Mouse (Mus musculus): ENCODE measurements around the gene Fggy. TPM values are rescaled to one million over a fixed set of nuclear protein-coding genes. Genes with fewer than 3 reads are reported as not detected.

Fggy gene
- polyA plus RNA-seq, 1 experiment from 2014 or later, result 10.8 TPM

- DNase-seq (ENCODE audit: low spot score), result no peak
These were observed 221.2 kb downstream of the Fggy start for GRCm38 (mm10) chr4:95778528-95778927.

GRCm38 (mm10) chr4:95784146-95784895 is 227.0 kb downstream of the Fggy start:
- Histone ChIP-seq H3K9ac (ENCODE audit: low read length) (no peak overlapping the region), H3K36me3 (ENCODE audit: control insufficient read depth, insufficient read depth, low read length) (no peaks in the 10 kb centered on the region), H3K4me1 (ENCODE audit: control insufficient read depth, insufficient read depth, low read length) (no peaks in the 10 kb centered on the region), H3K27ac (ENCODE audit: low read depth, low read length) (no peak overlapping the region), H3K9me3 (ENCODE audit: control insufficient read depth, low read length) (no peaks in the 10 kb centered on the region), H3K4me3 (ENCODE audit: low read depth, low read length) (no peak overlapping the region), H3K4me2 (ENCODE audit: low read depth) (no peak overlapping the region), H3K27me3 (ENCODE audit: control insufficient read depth, insufficient read depth, low read length) (no peaks in the 10 kb centered on the region)
- DNase-seq (ENCODE audit: low spot score) (no peak), ATAC-seq (ENCODE audit: insufficient read depth, low FRiP score, low TSS enrichment) (no peak)
- 91% methylated on average over 4 of the region's 4 CpGs for WGBS

More at GRCm38 (mm10) chr4:95778528-95778927, 221.2 kb downstream of the Fggy start:
- Histone ChIP-seq H3K9ac (ENCODE audit: low read length) (no peak overlapping the region), H3K4me2 (ENCODE audit: low read depth) (no peak overlapping the region), H3K27ac (ENCODE audit: low read depth, low read length) (no peak overlapping the region), H3K27me3 (ENCODE audit: control insufficient read depth, insufficient read depth, low read length) (no peaks in the 10 kb centered on the region), H3K9me3 (ENCODE audit: control insufficient read depth, low read length) (no peaks in the 10 kb centered on the region), H3K4me1 (ENCODE audit: control insufficient read depth, insufficient read depth, low read length) (no peaks in the 10 kb centered on the region), H3K4me3 (ENCODE audit: low read depth, low read length) (no peak overlapping the region), H3K36me3 (ENCODE audit: control insufficient read depth, insufficient read depth, low read length) (no peaks in the 10 kb centered on the region)
- no peak for ATAC-seq (ENCODE audit: insufficient read depth, low FRiP score, low TSS enrichment)
- WGBS, result 96% methylated on average over 4 of the region's 4 CpGs

- Histone ChIP-seq H3K27ac (ENCODE audit: low read depth, low read length) (no peak overlapping the region), H3K9ac (ENCODE audit: low read length) (no peak overlapping the region), H3K4me2 (ENCODE audit: low read depth) (no peak overlapping the region), H3K4me3 (ENCODE audit: low read depth, low read length) (no peak overlapping the region), H3K9me3 (ENCODE audit: control insufficient read depth, low read length) (no peaks in the 10 kb centered on the region), H3K36me3 (ENCODE audit: control insufficient read depth, insufficient read depth, low read length) (no peaks in the 10 kb centered on the region), H3K27me3 (ENCODE audit: control insufficient read depth, insufficient read depth, low read length) (no peaks in the 10 kb centered on the region), H3K4me1 (ENCODE audit: control insufficient read depth, insufficient read depth, low read length) (no peaks in the 10 kb centered on the region)
- ATAC-seq (ENCODE audit: insufficient read depth, low FRiP score, low TSS enrichment) (no peak), DNase-seq (ENCODE audit: low spot score) (no peak)
- WGBS, result 56% methylated on average over 2 of the region's 2 CpGs
These were observed 230.3 kb downstream of the Fggy start for GRCm38 (mm10) chr4:95787609-95788008.

GRCm38 (mm10) chr4:95788867-95789266 is 231.6 kb downstream of the Fggy start:
- no peaks in the 10 kb centered on the region for H3K4me1 ChIP-seq (ENCODE audit: control insufficient read depth, insufficient read depth, low read length)
- DNase-seq (ENCODE audit: low spot score) (no peak), ATAC-seq (ENCODE audit: insufficient read depth, low FRiP score, low TSS enrichment) (0 out of 2 replicates have a peak, but pooled peaks have one; percentile 6)
- H3K36me3 ChIP-seq (ENCODE audit: control insufficient read depth, insufficient read depth, low read length), result no peaks in the 10 kb centered on the region
- 38% methylated on average over 2 of the region's 2 CpGs for WGBS
- no peak overlapping the region for H3K9ac ChIP-seq (ENCODE audit: low read length)
- no peaks in the 10 kb centered on the region for H3K9me3 ChIP-seq (ENCODE audit: control insufficient read depth, low read length)
- no peak overlapping the region for H3K27ac ChIP-seq (ENCODE audit: low read depth, low read length)
- H3K27me3 ChIP-seq (ENCODE audit: control insufficient read depth, insufficient read depth, low read length), result no peaks in the 10 kb centered on the region
- no peak overlapping the region for H3K4me2 ChIP-seq (ENCODE audit: low read depth)
- H3K4me3 ChIP-seq (ENCODE audit: low read depth, low read length), result no peak overlapping the region

- Histone ChIP-seq H3K4me1 (ENCODE audit: control insufficient read depth, insufficient read depth, low read length) (no peaks in the 10 kb centered on the region), H3K9me3 (ENCODE audit: control insufficient read depth, low read length) (no peaks in the 10 kb centered on the region), H3K9ac (ENCODE audit: low read length) (no peak overlapping the region), H3K27ac (ENCODE audit: low read depth, low read length) (no peak overlapping the region), H3K27me3 (ENCODE audit: control insufficient read depth, insufficient read depth, low read length) (no peaks in the 10 kb centered on the region), H3K36me3 (ENCODE audit: control insufficient read depth, insufficient read depth, low read length) (no peaks in the 10 kb centered on the region), H3K4me3 (ENCODE audit: low read depth, low read length) (no peak overlapping the region), H3K4me2 (ENCODE audit: low read depth) (no peak overlapping the region)
- DNase-seq (ENCODE audit: low spot score) (no peak), ATAC-seq (ENCODE audit: insufficient read depth, low FRiP score, low TSS enrichment) (no peak)
- 73% methylated on average over 3 of the region's 3 CpGs for WGBS
These were observed 234.7 kb downstream of the Fggy start for GRCm38 (mm10) chr4:95791913-95792475.

GRCm38 (mm10) chr4:95793647-95794328 is 236.5 kb downstream of the Fggy start:
- no peak overlapping the region for H3K4me2 ChIP-seq (ENCODE audit: low read depth)
- WGBS, result 37% methylated on average over 7 of the region's 7 CpGs
- no peak for DNase-seq (ENCODE audit: low spot score)
- H3K36me3 ChIP-seq (ENCODE audit: control insufficient read depth, insufficient read depth, low read length), result no peaks in the 10 kb centered on the region
- H3K4me3 ChIP-seq (ENCODE audit: low read depth, low read length), result no peak overlapping the region
- no peaks in the 10 kb centered on the region for H3K9me3 ChIP-seq (ENCODE audit: control insufficient read depth, low read length)
- ATAC-seq (ENCODE audit: insufficient read depth, low FRiP score, low TSS enrichment), result no peak
- no peaks in the 10 kb centered on the region for H3K4me1 ChIP-seq (ENCODE audit: control insufficient read depth, insufficient read depth, low read length)
- H3K27me3 ChIP-seq (ENCODE audit: control insufficient read depth, insufficient read depth, low read length), result no peaks in the 10 kb centered on the region
- no peak overlapping the region for H3K27ac ChIP-seq (ENCODE audit: low read depth, low read length)
- no peak overlapping the region for H3K9ac ChIP-seq (ENCODE audit: low read length)

- H3K9me3 ChIP-seq (ENCODE audit: control insufficient read depth, low read length), result no peaks in the 10 kb centered on the region
- H3K4me1 ChIP-seq (ENCODE audit: control insufficient read depth, insufficient read depth, low read length), result no peaks in the 10 kb centered on the region
- no peak for DNase-seq (ENCODE audit: low spot score)
- no peak overlapping the region for H3K4me2 ChIP-seq (ENCODE audit: low read depth)
- H3K36me3 ChIP-seq (ENCODE audit: control insufficient read depth, insufficient read depth, low read length), result no peaks in the 10 kb centered on the region
- no peaks in the 10 kb centered on the region for H3K27me3 ChIP-seq (ENCODE audit: control insufficient read depth, insufficient read depth, low read length)
- WGBS, result 62% methylated on average over 6 of the region's 6 CpGs
- no peak overlapping the region for H3K9ac ChIP-seq (ENCODE audit: low read length)
- no peak for ATAC-seq (ENCODE audit: insufficient read depth, low FRiP score, low TSS enrichment)
- no peak overlapping the region for H3K27ac ChIP-seq (ENCODE audit: low read depth, low read length)
- no peak overlapping the region for H3K4me3 ChIP-seq (ENCODE audit: low read depth, low read length)
These were observed 237.3 kb downstream of the Fggy start for GRCm38 (mm10) chr4:95794651-95795050.

GRCm38 (mm10) chr4:95795283-95795682 is 238.0 kb downstream of the Fggy start:
- DNase-seq (ENCODE audit: low spot score) (no peak), ATAC-seq (ENCODE audit: insufficient read depth, low FRiP score, low TSS enrichment) (no peak)
- H3K4me2 ChIP-seq (ENCODE audit: low read depth), result no peak overlapping the region
- no peak overlapping the region for H3K27ac ChIP-seq (ENCODE audit: low read depth, low read length)
- H3K9me3 ChIP-seq (ENCODE audit: control insufficient read depth, low read length), result no peaks in the 10 kb centered on the region
- H3K4me1 ChIP-seq (ENCODE audit: control insufficient read depth, insufficient read depth, low read length), result no peaks in the 10 kb centered on the region
- H3K9ac ChIP-seq (ENCODE audit: low read length), result no peak overlapping the region
- no peaks in the 10 kb centered on the region for H3K27me3 ChIP-seq (ENCODE audit: control insufficient read depth, insufficient read depth, low read length)
- no peak overlapping the region for H3K4me3 ChIP-seq (ENCODE audit: low read depth, low read length)
- 77% methylated on average over 2 of the region's 2 CpGs for WGBS
- H3K36me3 ChIP-seq (ENCODE audit: control insufficient read depth, insufficient read depth, low read length), result no peaks in the 10 kb centered on the region

Measured in neural tube, embryonic 11.5 days (tissue).